Comparison of ENCODE assay signal across 19 mouse cellular contexts in genomic region chr1:136566386-136566785, GRCm38 (mm10).
"Had no signal": no experiment of that assay in that cellular context is flagged by ENCODE, and none has a peak within 500 bp of the region (broad histone marks: within the 10 kb centered on the region; RNA-seq: fewer than 3 reads in every experiment).

No protein-coding gene starts in this region.

- DNase-seq: lung, adult 18-20 months; lung, embryonic 14.5 days; lung, postnatal 10 days; lung, postnatal 4 days; midbrain, embryonic 14.5 days; retina, postnatal 1 day; right cerebral cortex, adult 18-20 months; right cerebral cortex, postnatal 25 days; right cerebral cortex, postnatal 4 days; spleen, adult 18-20 months; thymus, adult 18-20 months; thymus, postnatal 14 days; thymus, postnatal 36 days had no signal

- H3K4me2 ChIP-seq: lung, embryonic 14.5 days; midbrain, embryonic 12.5 days; neural tube, embryonic 13.5 days; neural tube, embryonic 15.5 days had no signal

- ATAC-seq: midbrain, embryonic 16.5 days had no signal

- H3K4me3 ChIP-seq: midbrain, embryonic 10.5 days; midbrain, embryonic 12.5 days; myocyte; neural tube, embryonic 13.5 days; neural tube, embryonic 15.5 days had no signal

- H3K27me3 ChIP-seq: neural tube, embryonic 13.5 days had no signal

- H3K27ac ChIP-seq: midbrain, embryonic 10.5 days; midbrain, embryonic 12.5 days; neural tube, embryonic 13.5 days; neural tube, embryonic 15.5 days had no signal

- H3K36me3 ChIP-seq: midbrain, embryonic 10.5 days; midbrain, embryonic 12.5 days; neural tube, embryonic 13.5 days; neural tube, embryonic 15.5 days had no signal

- H3K9ac ChIP-seq: lung, embryonic 14.5 days; midbrain, embryonic 12.5 days; neural tube, embryonic 13.5 days; neural tube, embryonic 15.5 days had no signal

- H3K9me3 ChIP-seq: midbrain, embryonic 10.5 days; midbrain, embryonic 12.5 days; neural tube, embryonic 13.5 days; neural tube, embryonic 15.5 days had no signal
